Mouse (Mus musculus) embryonic facial prominence, embryonic 14.5 days (tissue): ENCODE measurements around the gene Nup214. TPM values are rescaled to one million over a fixed set of nuclear protein-coding genes. Genes with fewer than 3 reads are reported as not detected.

ENCODE experiments used
- ATAC-seq: fragments of 200-750 bp; cut with Nextera tagmentation; 2 replicates; pipeline ENCODE4 v1.8.0; 2017; ENCODE audit warnings: low read depth, moderate number of reproducible peaks, moderate TSS enrichment
- DNase-seq: peaks from one replicate; pipeline ENCODE4 v3.0.0-alpha.2; 2015; ENCODE audit warnings: low spot score
- H3K27ac ChIP-seq: fragments of 300-500 bp; sonication (generic); replicated peaks from 2 replicates; pipeline ENCODE4 v1.5.1; 2014; ENCODE audit warnings: low read depth, mild to moderate bottlenecking, low read length, moderate library complexity
- H3K27me3 ChIP-seq: fragments of 300-500 bp; sonication (generic); replicated peaks from 2 replicates; pipeline ENCODE4 v1.6.1; 2014; ENCODE audit warnings: low read length; ENCODE audit not compliant: control insufficient read depth, insufficient read depth
- H3K36me3 ChIP-seq: fragments of 300-500 bp; sonication (generic); 2 replicates; pipeline ENCODE4 v1.6.1; 2014; ENCODE audit warnings: low read length, mixed read lengths; ENCODE audit not compliant: control insufficient read depth, insufficient read depth
- H3K4me1 ChIP-seq: fragments of 300-500 bp; sonication (generic); 2 replicates; pipeline ENCODE4 v1.6.1; 2014; ENCODE audit warnings: antibody characterized with exemption, low read length; ENCODE audit not compliant: control insufficient read depth, insufficient read depth
- H3K4me2 ChIP-seq: fragments of 300-500 bp; sonication (generic); 2 replicates; pipeline ENCODE4 v1.6.1; 2014; ENCODE audit warnings: low read depth, mild to moderate bottlenecking, low read length, moderate library complexity, mixed read lengths
- H3K4me3 ChIP-seq: fragments of 300-500 bp; sonication (generic); 2 replicates; pipeline ENCODE4 v1.5.1; 2014; ENCODE audit warnings: low read depth, mild to moderate bottlenecking, low read length
- H3K9ac ChIP-seq: fragments of 300-500 bp; sonication (generic); 2 replicates; pipeline ENCODE4 v1.6.1; 2014; ENCODE audit warnings: low read depth, mild to moderate bottlenecking, low read length, moderate library complexity, mixed read lengths
- H3K9me3 ChIP-seq: fragments of 300-500 bp; sonication (generic); 2 replicates; pipeline ENCODE4 v1.6.1; 2016; ENCODE audit warnings: low read length; ENCODE audit not compliant: control insufficient read depth
- WGBS: fragments of 180-500 bp; shearing (Covaris S2); extraction: QIAGEN DNeasy Blood & Tissue Kit; methylation state at CpG from one replicate; pipeline ENCODE4 v1.1.7; 2014; 5-methylcytosine and 5-hydroxymethylcytosine counted together
- polyA plus RNA-seq: library from polyadenylated mRNA; unstranded; fragments of >200 nt; fragmentation: Nextera tagmentation; extraction: Ambion mirVana; gene quantifications from 2 replicates; pipeline ENCODE4 v1.2.1, GENCODE M21; 2014

Nup214 gene
- polyA plus RNA-seq, 1 experiment from 2014 or later = 66.4 TPM

DNA sequence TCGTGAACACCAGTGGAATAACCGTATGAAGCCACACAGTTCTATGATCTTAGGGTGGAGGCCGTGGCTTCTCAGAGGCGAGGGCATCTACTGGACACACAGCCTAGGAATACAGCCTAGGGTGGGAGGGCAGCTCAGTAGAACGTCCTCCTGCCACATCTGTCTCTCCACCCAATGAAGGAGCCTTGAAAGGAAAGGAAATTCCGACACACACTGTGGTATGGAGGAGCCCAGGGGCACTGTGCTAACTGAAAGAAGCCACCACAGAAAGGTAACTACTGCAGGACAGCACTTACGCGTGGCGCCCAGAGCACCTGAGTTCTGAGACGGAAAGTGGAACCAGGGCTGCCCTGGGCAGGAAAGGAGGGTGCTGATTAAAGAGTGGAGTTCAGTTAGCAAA, 96.5 kb downstream of the Nup214 start:
- H3K36me3 ChIP-seq = no peaks in the 10 kb centered on the region
- 89% methylated on average over 10 of the region's 10 CpGs for WGBS
- no peak overlapping the region for H3K9ac ChIP-seq
- H3K4me2 ChIP-seq = no peak overlapping the region
- H3K27ac ChIP-seq = no peak overlapping the region
- H3K4me3 ChIP-seq = no peak overlapping the region
- ATAC-seq (no peak), DNase-seq (no peak)
- H3K9me3 ChIP-seq = no peaks in the 10 kb centered on the region
- 0 out of 2 replicates have a peak, but pooled peaks cover 2% of the 10 kb centered on the region for H3K27me3 ChIP-seq
- 0 out of 2 replicates have a peak, but pooled peaks cover 4% of the 10 kb centered on the region for H3K4me1 ChIP-seq

DNA sequence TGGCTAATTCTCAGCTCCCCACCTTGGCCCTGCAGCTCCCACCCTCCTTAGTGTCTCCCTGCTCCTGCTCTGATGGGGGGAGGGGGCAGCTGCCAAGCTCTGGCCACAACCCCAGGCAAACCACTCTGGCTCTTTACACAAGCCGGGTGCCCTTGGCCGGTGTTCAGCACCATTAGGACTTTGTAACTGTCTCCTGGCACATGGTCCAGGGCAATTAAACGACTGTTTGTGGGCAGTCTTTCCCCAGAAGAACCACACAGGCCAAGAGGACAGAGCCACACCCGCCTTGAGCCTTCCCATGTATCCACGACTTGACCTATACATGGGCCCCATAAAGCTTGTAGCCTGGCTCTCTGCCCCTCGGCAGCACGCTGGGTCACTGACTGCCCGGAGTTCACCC, 100.2 kb downstream of the Nup214 start:
- no peak for ATAC-seq
- 63% methylated on average over 8 of the region's 8 CpGs for WGBS

DNA sequence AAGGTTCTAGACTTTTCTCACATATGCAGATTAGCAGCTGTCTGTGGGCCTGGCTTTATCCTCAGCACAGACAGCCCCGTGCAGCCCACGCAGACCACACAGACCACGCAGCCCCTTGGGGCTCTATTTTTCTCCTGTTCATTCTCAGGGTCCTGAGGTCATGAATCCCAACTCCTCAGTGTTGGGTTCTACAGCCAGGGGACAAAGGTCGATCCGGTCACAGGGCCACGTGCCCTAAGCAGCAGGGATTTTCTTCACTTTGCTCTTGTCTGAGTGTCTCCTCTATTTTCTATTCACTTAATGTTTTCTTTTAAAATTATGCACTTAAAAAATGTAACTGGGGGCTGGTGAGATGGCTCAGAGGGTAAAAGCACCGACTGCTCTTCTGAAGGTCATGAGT, 101.1 kb downstream of the Nup214 start:
- H3K27me3 ChIP-seq = no peaks in the 10 kb centered on the region
- WGBS = 54% methylated on average over 7 of the region's 7 CpGs
- no peak overlapping the region for H3K4me3 ChIP-seq
- no peaks in the 10 kb centered on the region for H3K36me3 ChIP-seq
- H3K9ac ChIP-seq = no peak overlapping the region
- no peak overlapping the region for H3K4me2 ChIP-seq
- ATAC-seq (no peak), DNase-seq (no peak)
- H3K4me1 ChIP-seq = no peaks in the 10 kb centered on the region
- no peak overlapping the region for H3K27ac ChIP-seq
- H3K9me3 ChIP-seq = no peaks in the 10 kb centered on the region

More for the DNA sequence above, 100.2 kb downstream of the Nup214 start:
- H3K4me2 ChIP-seq = no peak overlapping the region
- no peaks in the 10 kb centered on the region for H3K4me1 ChIP-seq
- no peak overlapping the region for H3K9ac ChIP-seq
- no peaks in the 10 kb centered on the region for H3K36me3 ChIP-seq
- no peak overlapping the region for H3K4me3 ChIP-seq
- no peaks in the 10 kb centered on the region for H3K27me3 ChIP-seq
- H3K9me3 ChIP-seq = no peaks in the 10 kb centered on the region
- H3K27ac ChIP-seq = no peak overlapping the region
- DNase-seq = no peak

DNA sequence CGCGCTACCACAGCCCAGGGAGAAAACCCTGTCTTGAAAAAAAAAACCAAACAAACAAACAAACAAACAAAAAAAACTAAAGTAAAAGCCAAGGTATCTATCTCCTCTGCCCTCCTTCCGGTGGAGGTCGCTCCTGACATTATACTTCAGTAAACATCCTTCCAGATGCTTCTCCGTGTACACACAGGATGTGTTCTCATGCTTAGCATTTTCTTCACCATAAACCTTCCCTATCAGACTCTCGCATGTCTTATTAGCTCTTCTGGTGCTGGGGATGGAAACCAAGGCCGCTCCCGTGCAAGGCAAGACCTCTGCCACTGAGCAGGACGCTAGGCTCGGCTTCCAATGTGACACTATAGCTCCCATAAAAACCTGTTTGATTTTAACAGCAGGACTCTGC, 103.5 kb downstream of the Nup214 start:
- no peak overlapping the region; the same call in 1 of the 2 replicates for H3K27ac ChIP-seq
- 81% methylated on average over 10 of the region's 10 CpGs for WGBS

DNA sequence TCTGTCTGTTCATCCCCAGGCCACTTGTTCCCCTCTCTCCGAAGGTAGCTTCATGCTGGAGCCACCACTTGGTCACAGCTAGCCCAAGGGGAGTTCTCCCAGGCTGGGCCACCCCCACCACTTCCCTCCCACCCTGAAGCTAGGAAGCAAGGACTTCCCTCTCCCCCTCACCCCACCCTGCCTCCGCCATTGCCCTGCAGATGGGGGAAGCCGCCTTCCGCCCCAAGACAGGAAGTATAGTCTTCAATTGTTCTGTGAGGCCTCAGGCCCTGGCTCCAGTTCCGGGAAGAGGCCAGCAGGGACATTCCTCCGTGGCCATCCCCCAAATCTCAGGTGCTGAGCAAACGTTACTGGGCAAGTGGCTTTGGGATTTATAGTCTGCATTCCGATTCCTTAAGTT, 104.3 kb downstream of the Nup214 start:
- peak overlapping the region; percentile 21; the same call in 1 of the 2 replicates for H3K27ac ChIP-seq
- ATAC-seq = no peak
- no peak for DNase-seq

More for the DNA sequence above, 103.5 kb downstream of the Nup214 start:
- Histone ChIP-seq H3K27me3 (peaks cover 13% of the 10 kb centered on the region), H3K9me3 (no peaks in the 10 kb centered on the region), H3K36me3 (no peaks in the 10 kb centered on the region), H3K9ac (no peak overlapping the region), H3K4me2 (no peak overlapping the region), H3K4me1 (no peaks in the 10 kb centered on the region), H3K4me3 (no peak overlapping the region)
- DNase-seq (no peak), ATAC-seq (no peak)

DNA sequence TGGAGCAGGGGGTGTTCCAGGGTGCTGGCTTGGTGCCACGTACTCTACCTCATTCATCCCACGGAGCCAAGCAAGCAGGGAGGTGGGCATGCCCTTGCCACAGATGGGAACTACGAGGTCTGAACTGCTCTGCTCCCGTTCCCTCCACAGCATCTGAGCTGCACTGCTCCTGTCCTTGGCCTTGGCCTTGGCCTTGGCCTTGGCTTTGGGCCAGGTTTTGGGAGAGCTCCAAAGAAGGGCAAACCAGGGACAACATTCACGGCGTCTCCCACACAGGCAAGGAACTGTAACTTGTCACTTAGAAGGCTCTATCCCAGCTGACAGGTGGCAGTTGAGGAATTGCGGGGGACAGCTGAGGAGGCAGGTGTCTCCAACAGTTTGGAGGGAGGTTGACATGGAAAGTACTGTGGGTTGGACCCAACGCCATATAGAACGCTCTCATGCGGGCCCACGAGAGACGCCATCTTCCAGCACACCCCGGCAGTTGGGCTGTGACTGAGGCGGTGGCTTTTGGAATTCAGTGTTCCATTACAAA, 105.0 kb downstream of the Nup214 start:
- peaks cover 29% of the 10 kb centered on the region for H3K27me3 ChIP-seq
- H3K9ac ChIP-seq = no peak overlapping the region
- H3K9me3 ChIP-seq = no peaks in the 10 kb centered on the region
- DNase-seq (no peak), ATAC-seq (no peak)
- 90% methylated on average over 13 of the region's 14 CpGs for WGBS
- no peaks in the 10 kb centered on the region for H3K36me3 ChIP-seq
- H3K27ac ChIP-seq = no peak overlapping the region
- H3K4me2 ChIP-seq = 0 out of 2 replicates have a peak overlapping the region, but pooled peaks have one; percentile 1
- H3K4me3 ChIP-seq = no peak overlapping the region
- 0 out of 2 replicates have a peak, but pooled peaks cover 3% of the 10 kb centered on the region for H3K4me1 ChIP-seq

More for the DNA sequence above, 104.3 kb downstream of the Nup214 start:
- 43% methylated on average over 8 of the region's 8 CpGs for WGBS
- Histone ChIP-seq H3K27me3 (peaks cover 21% of the 10 kb centered on the region), H3K4me3 (no peak overlapping the region), H3K36me3 (no peaks in the 10 kb centered on the region), H3K9ac (no peak overlapping the region), H3K4me2 (no peak overlapping the region; the same call in 1 of the 2 replicates), H3K9me3 (no peaks in the 10 kb centered on the region), H3K4me1 (no peaks in the 10 kb centered on the region)

DNA sequence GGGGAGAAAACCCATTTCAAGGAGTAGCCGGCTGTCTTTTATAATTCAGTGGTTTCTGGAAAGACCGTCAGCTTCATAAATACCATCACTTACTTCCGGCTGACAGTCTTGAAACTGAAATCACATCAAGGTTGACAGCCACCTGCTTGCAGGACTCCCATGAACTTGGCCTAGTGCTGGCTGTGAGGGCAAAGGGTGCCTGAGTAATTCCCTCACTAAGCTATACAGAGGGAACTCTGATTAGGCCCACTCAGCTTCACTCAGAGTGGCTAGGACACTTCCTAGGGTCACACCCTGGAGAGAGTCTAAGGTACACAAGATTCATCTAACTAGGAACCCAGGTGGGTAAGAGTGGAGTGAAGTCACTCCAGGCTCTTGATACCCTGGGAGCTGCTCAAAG, 106.4 kb downstream of the Nup214 start:
- H3K4me3 ChIP-seq = no peak overlapping the region
- peaks cover 36% of the 10 kb centered on the region for H3K27me3 ChIP-seq
- H3K4me2 ChIP-seq = 0 out of 2 replicates have a peak overlapping the region, but pooled peaks have one; percentile 7
- ATAC-seq = no peak
- H3K9me3 ChIP-seq = no peaks in the 10 kb centered on the region
- no peak overlapping the region for H3K9ac ChIP-seq
- H3K36me3 ChIP-seq = no peaks in the 10 kb centered on the region
- no peak for DNase-seq
- H3K4me1 ChIP-seq = 0 out of 2 replicates have a peak, but pooled peaks cover 3% of the 10 kb centered on the region
- WGBS = 84% methylated on average over 3 of the region's 3 CpGs
- H3K27ac ChIP-seq = no peak overlapping the region

DNA sequence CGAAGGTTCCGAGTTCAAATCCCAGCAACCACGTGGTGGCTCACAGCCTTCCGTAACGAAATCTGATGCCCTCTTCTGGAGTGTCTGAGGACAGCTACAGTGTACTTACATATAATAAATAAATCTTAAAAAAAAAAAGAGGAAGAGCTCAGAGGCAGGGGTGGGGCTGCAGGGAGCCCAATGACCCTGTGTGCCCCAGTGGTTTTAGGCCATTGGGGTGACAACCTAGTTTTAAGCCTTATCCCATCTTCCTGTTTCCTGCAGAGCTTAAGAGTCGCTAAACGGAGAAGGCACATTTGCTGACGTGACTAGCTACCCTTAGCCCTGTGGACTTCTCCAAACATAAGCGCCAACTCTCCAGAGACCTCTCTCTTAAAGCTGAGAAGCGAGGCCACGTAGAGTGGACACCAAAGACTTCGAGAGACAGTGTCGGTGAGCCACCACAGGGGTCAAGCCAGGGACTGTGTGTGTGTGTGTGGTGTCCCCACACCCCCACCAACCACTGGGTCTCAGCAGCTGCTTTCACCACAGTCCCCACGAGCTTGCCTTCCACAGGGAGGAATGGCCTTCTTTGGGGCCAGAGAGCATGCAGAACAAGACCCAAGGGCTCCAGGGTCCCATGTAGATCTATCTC, 107.2 kb downstream of the Nup214 start:
- Histone ChIP-seq H3K27ac (no peak overlapping the region), H3K36me3 (no peaks in the 10 kb centered on the region), H3K9ac (no peak overlapping the region), H3K27me3 (peaks cover 41% of the 10 kb centered on the region), H3K4me3 (peak overlapping the region; percentile 63), H3K9me3 (no peaks in the 10 kb centered on the region), H3K4me2 (peak overlapping the region; percentile 100), H3K4me1 (0 out of 2 replicates have a peak, but pooled peaks cover 3% of the 10 kb centered on the region)
- DNase-seq (no peak), ATAC-seq (no peak)
- WGBS = 77% methylated on average over 14 of the region's 14 CpGs
